Mouse (Mus musculus): ENCODE measurements around the gene Rdm1. TPM values are rescaled to one million over a fixed set of nuclear protein-coding genes. Genes with fewer than 3 reads are reported as not detected.
"Not testable (repeated sequence)": the region's sequence is repeated elsewhere in the genome, so short reads cannot be mapped to it uniquely, and the experiment has no call there.

Gene Rdm1
- total RNA-seq (2014; fragmentation: Nextera tagmentation) (15.4 and 23.8 TPM in 2 replicates), total RNA-seq (2017) (10.8 and 13.8 TPM in 2 replicates), polyA plus RNA-seq (2012) (3.0 and 3.8 TPM in 2 replicates)

DNA sequence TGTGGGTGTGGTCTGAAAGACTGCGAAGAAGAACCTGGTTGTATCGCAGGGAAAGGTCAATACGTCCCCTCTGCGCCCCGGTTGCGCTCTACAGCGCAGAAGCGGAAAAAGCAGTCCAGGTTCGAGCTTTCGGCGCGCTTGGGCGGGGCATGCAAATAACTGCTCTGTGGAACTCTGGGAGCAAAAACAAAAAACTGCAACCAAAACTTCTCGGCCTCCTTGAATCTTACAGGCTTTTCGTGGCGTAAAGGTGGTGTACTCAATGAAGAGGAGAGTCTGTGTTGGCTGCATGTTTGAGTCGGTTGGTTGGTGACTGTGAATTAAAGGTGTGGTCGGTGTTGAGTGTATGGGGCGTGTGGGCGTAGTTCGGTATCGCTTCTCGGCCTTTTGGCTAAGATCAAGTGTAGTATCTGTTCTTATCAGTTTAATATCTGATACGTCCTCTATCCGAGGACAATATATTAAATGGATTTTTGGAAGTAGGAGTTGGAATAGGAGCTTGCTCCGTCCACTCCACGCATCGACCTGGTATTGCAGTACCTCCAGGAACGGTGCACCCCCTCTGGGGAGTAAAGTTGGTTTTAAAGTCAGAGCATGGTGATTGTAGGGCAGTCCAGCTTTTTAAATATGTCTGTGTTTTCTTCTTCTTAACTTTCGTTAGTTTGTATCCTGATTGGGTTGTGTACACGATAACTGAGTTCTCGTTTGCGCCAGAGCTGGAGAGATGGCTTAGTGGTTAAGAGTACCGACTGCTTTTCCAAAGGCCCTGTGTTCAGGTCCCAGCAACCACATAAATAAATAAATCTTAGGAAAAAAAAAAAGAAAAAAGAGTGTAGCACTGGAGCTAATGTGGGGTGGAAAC is at the start of gene Rdm1:
Gene Rdm1, plus strand, starts transcription at position 201 of the 862 bp plus-strand sequence.
- no peak for TF ChIP-seq TAL1 (conservative IDR thresholded peaks at IDR 0.05; ENCODE audit: low read depth, low read length)
- TF ChIP-seq CTCF (IDR thresholded peaks at IDR 0.05; ENCODE audit: low read depth, low read length): no peak
- TF ChIP-seq GATA2 (IDR thresholded peaks at IDR 0.05; ENCODE audit: borderline replicate concordance, low read depth, low read length): no peak
- no peak for TF ChIP-seq GATA1 (IDR thresholded peaks at IDR 0.05; ENCODE audit: borderline replicate concordance, low read length)
- peak; percentile 92; the same call in 1 of the 2 replicates for TF ChIP-seq POLR2AphosphoS5 (IDR thresholded peaks at IDR 0.05; ENCODE audit: insufficient replicate concordance, low read depth, low read length)
- DNase-seq (ENCODE audit: low spot score) (peak; percentile 47), ATAC-seq (ENCODE audit: extremely low read depth, insufficient number of reproducible peaks, low FRiP score, poor library complexity, severe bottlenecking) (peak; percentile 73)
- Histone ChIP-seq H3K4me1 (ENCODE audit: insufficient read depth, low read depth, low read length) (peaks cover 27% of the 10 kb centered on the region), H3K36me3 (replicated peaks) (peaks cover 3% of the 10 kb centered on the region), H3K4me3 (ENCODE audit: low read depth, low read length) (peak within 1 kb of the TSS; percentile 63), H3K9me3 (replicated peaks) (peaks cover 14% of the 10 kb centered on the region), H3K27me3 (ENCODE audit: insufficient read depth, low read length) (no peaks in the 10 kb centered on the region)

- Histone ChIP-seq H3K4me3 (ENCODE audit: low read depth, low read length) (no peak overlapping the region), H3K27me3 (ENCODE audit: insufficient read depth, low read length) (no peaks in the 10 kb centered on the region), H3K4me1 (ENCODE audit: insufficient read depth, low read depth, low read length) (peaks cover 19% of the 10 kb centered on the region), H3K9me3 (replicated peaks) (no peaks in the 10 kb centered on the region), H3K36me3 (replicated peaks) (peaks cover 61% of the 10 kb centered on the region)
- no peak for TF ChIP-seq GATA1 (IDR thresholded peaks at IDR 0.05; ENCODE audit: borderline replicate concordance, low read length)
- TF ChIP-seq CTCF (IDR thresholded peaks at IDR 0.05; ENCODE audit: low read depth, low read length): no peak
- ATAC-seq (ENCODE audit: extremely low read depth, insufficient number of reproducible peaks, low FRiP score, poor library complexity, severe bottlenecking): no peak
- DNase-seq (ENCODE audit: low spot score): no peak
These were observed 45.8 kb upstream of the Rdm1 start for GRCm38 (mm10) chr11:101581081-101581764.

GRCm38 (mm10) chr11:101582054-101583035 is 44.6 kb upstream of the Rdm1 start, which contains the start of gene Tmem106a:
Gene Tmem106a (plus strand): TSS chr11:101582242.
- no peak for TF ChIP-seq POLR2AphosphoS5 (IDR thresholded peaks at IDR 0.05; ENCODE audit: insufficient replicate concordance, low read depth, low read length)
- no peak for TF ChIP-seq CTCF (IDR thresholded peaks at IDR 0.05; ENCODE audit: low read depth, low read length)
- TF ChIP-seq TAL1 (conservative IDR thresholded peaks at IDR 0.05; ENCODE audit: low read depth, low read length): no peak
- TF ChIP-seq GATA1 (IDR thresholded peaks at IDR 0.05; ENCODE audit: borderline replicate concordance, low read length): no peak
- no peak for TF ChIP-seq GATA2 (IDR thresholded peaks at IDR 0.05; ENCODE audit: borderline replicate concordance, low read depth, low read length)
- H3K4me3 ChIP-seq (ENCODE audit: low read depth, low read length): peak within 1 kb of the TSS; percentile 68
- ATAC-seq (ENCODE audit: extremely low read depth, insufficient number of reproducible peaks, low FRiP score, poor library complexity, severe bottlenecking): peak; percentile 57; the same call in 1 of the 2 replicates
- peaks cover 19% of the 10 kb centered on the region for H3K4me1 ChIP-seq (ENCODE audit: insufficient read depth, low read depth, low read length)
- no peaks in the 10 kb centered on the region for H3K27me3 ChIP-seq (ENCODE audit: insufficient read depth, low read length)
- peaks cover 57% of the 10 kb centered on the region for H3K36me3 ChIP-seq (replicated peaks)
- H3K9me3 ChIP-seq (replicated peaks): no peaks in the 10 kb centered on the region
- DNase-seq (ENCODE audit: low spot score): peak; percentile 70

DNA sequence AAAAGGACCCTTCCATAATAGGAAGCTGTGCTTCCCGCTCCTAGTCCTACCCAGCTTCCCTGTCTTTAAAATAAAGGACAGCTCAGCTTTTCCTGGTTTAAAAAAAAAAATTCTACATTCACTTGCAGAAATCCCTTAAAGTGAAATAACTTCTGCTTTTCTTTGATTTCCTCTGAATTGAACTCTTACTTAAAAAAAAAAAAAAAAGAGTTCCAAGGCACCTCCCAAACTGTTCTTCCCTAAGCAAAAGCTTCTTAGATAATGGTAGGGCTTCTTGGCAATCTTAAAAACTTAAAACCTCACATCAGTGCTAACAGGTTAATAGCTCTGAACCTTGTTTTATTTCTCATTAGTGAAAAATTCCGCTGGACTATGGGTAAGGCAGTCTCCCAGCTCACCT is 43.8 kb upstream of the Rdm1 start:
- peaks cover 53% of the 10 kb centered on the region for H3K36me3 ChIP-seq (replicated peaks)
- H3K27me3 ChIP-seq (ENCODE audit: insufficient read depth, low read length): no peaks in the 10 kb centered on the region
- peaks cover 19% of the 10 kb centered on the region for H3K4me1 ChIP-seq (ENCODE audit: insufficient read depth, low read depth, low read length)
- no peak overlapping the region for H3K4me3 ChIP-seq (ENCODE audit: low read depth, low read length)
- no peak for DNase-seq (ENCODE audit: low spot score)
- no peaks in the 10 kb centered on the region for H3K9me3 ChIP-seq (replicated peaks)
- no peak for TF ChIP-seq POLR2AphosphoS5 (IDR thresholded peaks at IDR 0.05; ENCODE audit: insufficient replicate concordance, low read depth, low read length)
- TF ChIP-seq GATA2 (IDR thresholded peaks at IDR 0.05; ENCODE audit: borderline replicate concordance, low read depth, low read length): no peak
- TF ChIP-seq CTCF (IDR thresholded peaks at IDR 0.05; ENCODE audit: low read depth, low read length): no peak
- TF ChIP-seq GATA1 (IDR thresholded peaks at IDR 0.05; ENCODE audit: borderline replicate concordance, low read length): no peak
- TF ChIP-seq TAL1 (conservative IDR thresholded peaks at IDR 0.05; ENCODE audit: low read depth, low read length): no peak
- ATAC-seq (ENCODE audit: extremely low read depth, insufficient number of reproducible peaks, low FRiP score, poor library complexity, severe bottlenecking): no peak

DNA sequence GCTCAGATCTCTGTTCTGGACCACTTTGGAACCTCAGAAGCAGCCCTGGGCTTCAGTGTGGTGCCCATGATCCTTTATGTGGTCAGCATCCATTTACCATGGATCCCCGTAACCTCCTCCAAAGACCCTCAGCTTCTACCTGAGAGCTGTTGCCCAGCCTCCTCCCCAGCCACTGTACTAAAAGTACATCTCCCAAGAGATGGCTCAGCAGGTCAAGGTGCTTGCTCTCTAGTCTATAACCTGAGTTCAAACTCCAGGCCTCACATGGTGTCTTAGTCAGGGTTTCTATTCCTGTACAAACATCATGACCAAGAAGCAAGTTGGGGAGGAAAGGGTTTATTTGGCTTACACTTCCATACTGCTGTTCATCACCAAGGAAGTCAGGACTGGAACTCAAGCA is 42.0 kb upstream of the Rdm1 start:
- H3K4me3 ChIP-seq (ENCODE audit: low read depth, low read length); H3K9me3 ChIP-seq (replicated peaks); H3K27me3 ChIP-seq (ENCODE audit: insufficient read depth, low read length); ATAC-seq (ENCODE audit: extremely low read depth, insufficient number of reproducible peaks, low FRiP score, poor library complexity, severe bottlenecking); DNase-seq (ENCODE audit: low spot score): not testable (repeated sequence)
- Histone ChIP-seq H3K4me1 (ENCODE audit: insufficient read depth, low read depth, low read length) (peaks cover 24% of the 10 kb centered on the region), H3K36me3 (replicated peaks) (peaks cover 41% of the 10 kb centered on the region)

DNA sequence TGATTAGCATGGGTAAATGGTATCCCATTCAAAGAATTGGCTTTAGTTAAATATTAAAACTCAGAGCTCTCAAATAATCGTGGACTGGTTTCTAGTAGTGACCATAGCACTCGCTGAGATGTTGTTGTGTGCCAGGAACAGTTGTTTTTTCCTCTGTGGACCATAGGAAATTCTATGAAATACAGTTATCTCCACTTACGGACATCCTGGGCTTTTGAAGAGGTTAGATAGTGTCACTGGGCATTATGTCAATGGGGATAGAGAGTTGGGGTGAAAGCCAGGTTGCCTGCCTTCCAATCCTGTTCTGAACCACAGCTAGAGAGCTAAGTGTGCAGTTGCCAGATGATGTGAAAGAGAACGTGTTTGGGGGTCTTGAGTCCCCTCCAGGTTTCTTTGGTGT is 41.2 kb upstream of the Rdm1 start:
- Histone ChIP-seq H3K4me1 (ENCODE audit: insufficient read depth, low read depth, low read length) (peaks cover 23% of the 10 kb centered on the region), H3K4me3 (ENCODE audit: low read depth, low read length) (no peak overlapping the region), H3K36me3 (replicated peaks) (peaks cover 35% of the 10 kb centered on the region), H3K9me3 (replicated peaks) (no peaks in the 10 kb centered on the region), H3K27me3 (ENCODE audit: insufficient read depth, low read length) (no peaks in the 10 kb centered on the region)
- no peak for DNase-seq (ENCODE audit: low spot score)
- no peak for TF ChIP-seq POLR2AphosphoS5 (IDR thresholded peaks at IDR 0.05; ENCODE audit: insufficient replicate concordance, low read depth, low read length)
- TF ChIP-seq GATA2 (IDR thresholded peaks at IDR 0.05; ENCODE audit: borderline replicate concordance, low read depth, low read length): no peak
- no peak for TF ChIP-seq CTCF (IDR thresholded peaks at IDR 0.05; ENCODE audit: low read depth, low read length)
- no peak for TF ChIP-seq TAL1 (conservative IDR thresholded peaks at IDR 0.05; ENCODE audit: low read depth, low read length)
- TF ChIP-seq GATA1 (IDR thresholded peaks at IDR 0.05; ENCODE audit: borderline replicate concordance, low read length): no peak
- no peak for ATAC-seq (ENCODE audit: extremely low read depth, insufficient number of reproducible peaks, low FRiP score, poor library complexity, severe bottlenecking)

Measured in G1E (cell line).